Mouse (Mus musculus): ENCODE results near the gene Dis3l2.

DNA sequence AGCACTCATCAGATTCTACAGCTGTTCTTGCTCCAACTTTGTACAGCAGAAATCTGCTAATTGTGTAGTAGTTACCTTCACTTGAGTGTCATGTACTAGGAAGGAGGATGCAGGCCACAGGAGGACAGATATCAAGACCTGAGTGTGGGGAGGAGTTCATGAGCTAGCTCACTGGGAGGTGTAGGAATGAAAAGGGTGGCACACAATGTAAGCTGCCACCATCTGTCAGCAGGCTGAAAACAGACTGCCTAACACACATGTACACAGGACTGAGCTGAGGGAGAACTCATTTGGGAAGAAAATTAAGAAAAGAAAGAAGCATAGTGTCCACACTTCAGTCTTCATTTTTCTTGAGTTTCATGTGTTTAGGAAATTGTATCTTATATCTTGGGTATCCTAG lies 282.8 kb downstream of the Dis3l2 start:
- TF ChIP-seq TAL1 (IDR thresholded peaks at IDR 0.05; ENCODE audit: low read length) (no peak), GATA1 (IDR thresholded peaks at IDR 0.05; ENCODE audit: low read length) (no peak)
